Mouse (Mus musculus) gastrocnemius, postnatal 4 days (tissue): ENCODE data around the gene Ccdc82. TPM values are rescaled to one million over a fixed set of nuclear protein-coding genes. Genes with fewer than 3 reads are reported as not detected.

Source experiments
- DNase-seq, 2 experiments: peaks; one replicate each; pipeline ENCODE4 v3.0.0; 2021 to 2022; ENCODE audit warnings: low spot score in 2 of 2, mixed read lengths in 2 of 2
- total RNA-seq, 2 experiments: library from RNA; stranded (reverse); gene quantifications; 2 replicates each; pipeline ENCODE4 v1.2.3; 2021

Ccdc82 gene
- total RNA-seq, 2 experiments from 2014 or later, result 10.8 to 12.8 TPM

GRCm38 (mm10) chr9:13323612-13324011, 76.9 kb downstream of the Ccdc82 start:
- DNase-seq, result no peak

Other genes starting within 250 kb of the Ccdc82 start
- 1 to 10 TPM; 6.9 to 7.2 TPM for gene Jrkl, start 1.1 kb upstream of the Ccdc82 start, total RNA-seq
- 1 to 10 TPM; 8.2 to 8.7 TPM for gene Maml2, start 51.0 kb downstream of the Ccdc82 start, total RNA-seq
- not detected for gene Gm17571, start 199.8 kb downstream of the Ccdc82 start, total RNA-seq